Mouse (Mus musculus) intestine, postnatal 0 days (tissue): Measurements from ENCODE around the gene Mtrex. TPM values are rescaled to one million over a fixed set of nuclear protein-coding genes. Genes with fewer than 3 reads are reported as not detected.

Experiments
- ATAC-seq: fragments of 200-750 bp; cut with Nextera tagmentation; 2 replicates; pipeline ENCODE4 v1.8.0; 2017; ENCODE audit warnings: mild to moderate bottlenecking, moderate TSS enrichment, moderate library complexity
- H3K27ac ChIP-seq: fragments of 300-500 bp; sonication (generic); 2 replicates; pipeline ENCODE4 v1.5.1; 2014; ENCODE audit warnings: mild to moderate bottlenecking, low read depth, low read length, moderate library complexity
- H3K27me3 ChIP-seq: fragments of 300-500 bp; sonication (generic); replicated peaks from 2 replicates; pipeline ENCODE4 v1.6.1; 2014; ENCODE audit warnings: low read length, mixed read lengths; ENCODE audit not compliant: control insufficient read depth, insufficient read depth
- H3K36me3 ChIP-seq: fragments of 300-500 bp; sonication (generic); 2 replicates; pipeline ENCODE4 v1.6.1; 2014; ENCODE audit warnings: mild to moderate bottlenecking, moderate library complexity; ENCODE audit not compliant: control insufficient read depth, insufficient read depth
- H3K4me1 ChIP-seq: fragments of 300-500 bp; sonication (generic); replicated peaks from 2 replicates; pipeline ENCODE4 v1.6.1; 2014; ENCODE audit warnings: antibody characterized with exemption, low read length, mixed read lengths; ENCODE audit not compliant: control insufficient read depth, insufficient read depth
- H3K4me2 ChIP-seq: fragments of 300-500 bp; sonication (generic); replicated peaks from 2 replicates; pipeline ENCODE4 v1.6.1; 2014; ENCODE audit warnings: low read depth, mild to moderate bottlenecking, moderate library complexity
- H3K4me3 ChIP-seq: fragments of 300-500 bp; sonication (generic); 2 replicates; pipeline ENCODE4 v1.5.1; 2014; ENCODE audit warnings: low read depth, low read length
- H3K9ac ChIP-seq: fragments of 300-500 bp; sonication (generic); 2 replicates; pipeline ENCODE4 v1.6.1; 2014; ENCODE audit warnings: mild to moderate bottlenecking, low read depth, low read length
- H3K9me3 ChIP-seq: fragments of 300-500 bp; sonication (generic); 2 replicates; pipeline ENCODE4 v1.6.1; 2016; ENCODE audit warnings: mixed run types; ENCODE audit not compliant: control insufficient read depth
- CTCF ChIP-seq: sonication (generic); IDR thresholded peaks from 2 replicates; pipeline ENCODE4 v1.5.1; 2016; ENCODE audit warnings: low read depth, mild to moderate bottlenecking, control low read depth, antibody characterized with exemption, moderate library complexity
- WGBS: fragments of 180-500 bp; shearing (Covaris S2); extraction: QIAGEN DNeasy Blood & Tissue Kit; methylation state at CpG from one replicate; pipeline ENCODE4 v1.1.7; 2014; 5-methylcytosine and 5-hydroxymethylcytosine counted together
- polyA plus RNA-seq: library from polyadenylated mRNA; unstranded; fragments of >200 nt; fragmentation: Nextera tagmentation; extraction: Ambion mirVana; gene quantifications from 2 replicates; pipeline ENCODE4 v1.2.1, GENCODE M21; 2015

Mtrex gene
- polyA plus RNA-seq, 1 experiment from 2014 or later = 17.2 TPM

DNA sequence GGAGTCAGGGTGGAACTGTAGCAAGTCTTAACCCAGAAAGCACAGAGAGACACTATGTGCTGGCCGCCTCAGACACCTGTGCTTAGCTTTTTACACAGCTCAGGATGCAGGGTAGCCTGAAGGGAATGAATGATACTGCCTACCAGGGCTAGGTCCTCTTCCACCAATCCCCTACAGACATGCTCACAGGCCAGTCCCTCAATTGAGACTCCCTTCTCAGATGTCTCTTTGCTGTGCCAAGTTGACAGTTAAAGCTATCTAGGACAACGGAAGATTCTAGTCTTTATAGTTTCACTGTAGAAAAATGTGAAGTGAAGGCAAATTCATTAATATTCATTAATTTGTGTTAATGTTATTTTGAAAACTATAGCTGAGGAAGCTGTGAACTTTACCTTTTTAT is 90.2 kb downstream of the Mtrex start:
- H3K9ac ChIP-seq = no peak overlapping the region
- H3K4me2 ChIP-seq = no peak overlapping the region
- no peaks in the 10 kb centered on the region for H3K36me3 ChIP-seq
- no peaks in the 10 kb centered on the region for H3K4me1 ChIP-seq
- H3K9me3 ChIP-seq = no peaks in the 10 kb centered on the region
- H3K27ac ChIP-seq = no peak overlapping the region
- ATAC-seq = no peak
- H3K4me3 ChIP-seq = no peak overlapping the region
- H3K27me3 ChIP-seq = no peaks in the 10 kb centered on the region
- TF ChIP-seq CTCF = no peak
- 94% methylated on average over 2 of the region's 2 CpGs for WGBS

DNA sequence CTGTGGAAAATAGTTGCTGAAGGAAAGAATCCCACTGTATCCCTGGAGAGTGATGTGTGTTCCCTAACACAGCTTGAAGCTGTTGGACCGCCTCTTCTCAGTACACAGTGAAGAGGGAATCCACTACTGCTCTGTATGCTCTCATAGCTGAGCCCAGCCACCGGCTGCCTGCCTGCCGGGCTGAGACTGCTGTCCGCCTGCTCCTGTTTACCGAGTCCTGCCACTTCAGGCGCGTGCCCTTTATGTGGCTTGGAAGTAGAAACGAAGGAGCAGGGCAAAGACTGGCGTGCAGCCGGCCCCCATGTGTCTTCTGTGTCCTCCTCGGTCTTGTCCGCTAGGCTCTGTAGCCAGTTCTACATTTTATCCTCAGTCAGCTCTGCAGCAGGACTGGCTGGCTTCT is 92.1 kb downstream of the Mtrex start:
- H3K27ac ChIP-seq = no peak overlapping the region
- TF ChIP-seq CTCF = no peak
- H3K9me3 ChIP-seq = no peaks in the 10 kb centered on the region
- H3K27me3 ChIP-seq = no peaks in the 10 kb centered on the region
- H3K4me1 ChIP-seq = no peaks in the 10 kb centered on the region
- no peaks in the 10 kb centered on the region for H3K36me3 ChIP-seq
- H3K4me2 ChIP-seq = no peak overlapping the region
- ATAC-seq = no peak
- H3K4me3 ChIP-seq = no peak overlapping the region
- no peak overlapping the region for H3K9ac ChIP-seq
- 40% methylated on average over 12 of the region's 12 CpGs for WGBS

DNA sequence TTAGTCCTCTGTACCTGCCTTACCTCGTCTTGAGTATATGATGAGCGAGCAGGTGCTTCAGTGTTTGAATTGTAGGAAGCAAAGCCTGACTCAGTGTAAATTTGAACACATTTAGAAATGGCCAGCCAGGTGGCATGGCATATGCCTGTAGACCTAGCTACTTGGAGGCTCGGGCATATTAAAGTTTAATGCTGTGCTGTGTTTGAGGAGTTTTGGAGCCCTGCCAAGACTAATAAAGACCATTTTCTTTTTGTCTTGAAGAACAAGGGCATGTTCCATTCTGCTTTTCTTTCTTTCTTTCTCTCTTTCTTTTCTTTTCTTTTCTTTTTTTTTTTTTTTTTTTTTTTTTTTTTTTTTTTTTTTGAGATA is 93.3 kb downstream of the Mtrex start:
- WGBS = 52% methylated on average over 3 of the region's 3 CpGs
- Histone ChIP-seq H3K4me2 (no peak overlapping the region), H3K9ac (no peak overlapping the region), H3K27ac (no peak overlapping the region), H3K36me3 (no peaks in the 10 kb centered on the region), H3K4me3 (no peak overlapping the region), H3K4me1 (no peaks in the 10 kb centered on the region), H3K27me3 (no peaks in the 10 kb centered on the region), H3K9me3 (no peaks in the 10 kb centered on the region)
- ATAC-seq = no peak
- no peak for TF ChIP-seq CTCF

DNA sequence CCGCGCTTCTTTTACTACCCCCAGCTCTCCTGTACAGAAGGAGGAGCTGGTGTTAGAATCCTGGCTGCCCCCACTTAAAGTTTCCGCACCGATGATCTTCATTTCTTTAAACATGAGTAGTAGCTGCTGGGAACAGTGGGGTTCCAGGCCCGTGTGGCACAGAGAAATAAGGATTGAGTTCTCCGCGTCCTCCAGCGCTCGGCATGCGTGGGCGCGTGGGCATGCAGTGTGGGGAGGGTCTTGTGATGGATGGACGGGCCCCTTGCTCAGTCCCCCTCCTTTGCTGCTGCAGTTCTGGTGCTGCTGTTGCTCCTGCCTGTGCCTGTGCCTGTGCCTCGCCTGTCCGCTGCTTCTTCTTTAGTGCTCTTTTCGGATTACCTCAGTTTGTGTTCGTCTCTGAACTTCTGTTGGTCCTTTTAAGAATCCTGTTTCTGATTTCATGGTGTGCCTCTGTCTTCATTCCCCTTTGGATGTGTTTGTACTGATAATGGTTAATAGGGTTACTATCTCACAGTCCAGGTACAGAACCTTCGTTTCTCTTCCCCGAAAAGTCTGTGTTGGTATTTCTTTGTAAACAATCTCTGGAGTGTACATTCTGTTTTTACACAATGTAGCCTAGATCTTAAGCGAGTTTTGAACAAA is 93.8 kb downstream of the Mtrex start:
- H3K9me3 ChIP-seq = no peaks in the 10 kb centered on the region
- no peaks in the 10 kb centered on the region for H3K27me3 ChIP-seq
- H3K4me2 ChIP-seq = no peak overlapping the region
- H3K9ac ChIP-seq = no peak overlapping the region
- H3K4me3 ChIP-seq = no peak overlapping the region
- no peak for TF ChIP-seq CTCF
- ATAC-seq = no peak
- no peaks in the 10 kb centered on the region for H3K4me1 ChIP-seq
- H3K27ac ChIP-seq = no peak overlapping the region
- 80% methylated on average over 20 of the region's 20 CpGs for WGBS
- no peaks in the 10 kb centered on the region for H3K36me3 ChIP-seq

DNA sequence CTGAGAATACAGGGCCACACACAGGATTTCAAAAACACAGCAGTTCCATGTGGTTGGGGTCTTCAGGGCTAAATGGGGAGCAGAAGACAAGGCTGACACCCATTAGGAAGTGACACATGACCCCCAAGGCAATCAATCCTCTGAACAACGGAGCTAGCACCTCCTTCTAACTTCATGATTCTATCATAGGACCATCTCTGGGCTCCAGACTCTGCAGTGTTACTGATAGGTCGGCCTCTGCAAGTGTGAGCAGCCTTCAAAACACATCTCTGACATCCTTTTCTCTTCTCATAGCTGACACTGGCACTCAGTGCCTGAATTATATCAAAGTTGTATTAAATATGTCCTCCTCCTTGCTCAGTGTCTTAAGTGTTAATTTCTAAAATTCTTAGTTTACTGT is 94.6 kb downstream of the Mtrex start:
- WGBS = 66% methylated on average over 2 of the region's 2 CpGs
- no peak overlapping the region for H3K4me3 ChIP-seq
- H3K36me3 ChIP-seq = no peaks in the 10 kb centered on the region
- no peak for TF ChIP-seq CTCF
- H3K27me3 ChIP-seq = no peaks in the 10 kb centered on the region
- no peak overlapping the region for H3K27ac ChIP-seq
- no peaks in the 10 kb centered on the region for H3K4me1 ChIP-seq
- no peak for ATAC-seq
- no peak overlapping the region for H3K4me2 ChIP-seq
- no peak overlapping the region for H3K9ac ChIP-seq
- no peaks in the 10 kb centered on the region for H3K9me3 ChIP-seq

DNA sequence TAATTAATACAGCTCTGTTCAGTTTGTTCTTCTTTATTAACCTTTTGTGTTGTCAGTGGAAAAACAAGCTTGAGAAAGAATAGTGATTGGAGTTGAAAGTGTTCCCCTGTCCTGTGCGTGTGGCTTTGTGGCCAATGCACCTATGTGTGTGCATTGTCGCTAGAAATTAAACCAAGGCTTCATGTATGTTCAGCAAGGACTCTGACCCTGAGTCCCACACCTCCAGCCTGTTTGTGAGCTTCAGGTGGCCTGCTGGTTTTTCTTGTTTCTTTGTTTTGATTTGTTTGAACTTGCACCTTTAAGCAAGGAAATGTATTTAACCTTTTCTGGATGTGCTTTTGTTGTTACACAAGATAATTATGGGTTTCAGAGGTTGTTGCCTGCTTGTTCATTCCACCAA is 97.6 kb downstream of the Mtrex start:
- 73% methylated on average over 2 of the region's 2 CpGs for WGBS
- Histone ChIP-seq H3K4me2 (no peak overlapping the region), H3K36me3 (peaks cover 6% of the 10 kb centered on the region; the same call in 1 of the 2 replicates), H3K9me3 (no peaks in the 10 kb centered on the region), H3K27ac (no peak overlapping the region), H3K9ac (no peak overlapping the region), H3K4me1 (no peaks in the 10 kb centered on the region), H3K27me3 (no peaks in the 10 kb centered on the region), H3K4me3 (no peak overlapping the region)
- ATAC-seq = no peak
- TF ChIP-seq CTCF = no peak

DNA sequence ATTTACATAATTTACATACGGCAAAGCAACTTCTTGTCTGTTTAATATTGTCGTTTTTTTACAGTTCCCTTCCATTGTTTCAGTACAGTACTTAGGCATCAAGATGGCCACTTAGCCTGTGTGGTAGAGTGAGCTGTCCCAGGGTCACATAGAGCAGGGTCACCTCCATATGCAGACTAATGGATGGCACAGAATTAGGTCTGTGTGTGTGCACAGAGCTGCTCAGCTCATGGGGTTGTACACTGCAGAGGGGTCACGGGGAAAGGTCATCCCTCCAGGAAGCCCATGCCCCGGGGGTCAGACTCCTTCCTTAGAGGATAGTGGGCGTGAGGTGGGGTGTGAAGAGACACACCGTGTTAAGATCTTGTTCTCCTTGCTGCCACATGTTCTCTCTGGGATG is 101.7 kb downstream of the Mtrex start:
- WGBS = 68% methylated on average over 6 of the region's 6 CpGs
- Histone ChIP-seq H3K4me1 (no peaks in the 10 kb centered on the region), H3K9me3 (no peaks in the 10 kb centered on the region), H3K27ac (no peak overlapping the region), H3K36me3 (peaks cover 7% of the 10 kb centered on the region; the same call in 1 of the 2 replicates), H3K27me3 (no peaks in the 10 kb centered on the region), H3K4me2 (no peak overlapping the region), H3K9ac (no peak overlapping the region), H3K4me3 (no peak overlapping the region)
- TF ChIP-seq CTCF = no peak
- ATAC-seq = no peak
